Mouse (Mus musculus): ENCODE data around the gene Bcr. TPM values are rescaled to one million over a fixed set of nuclear protein-coding genes. Genes with fewer than 3 reads are reported as not detected.
A peak's percentile ranks its signal among the peaks of the same experiment; 100 is the strongest.
"Not testable (repeated sequence)": the region's sequence is repeated elsewhere in the genome, so short reads cannot be mapped to it uniquely, and the experiment has no call there.

Gene Bcr
- polyA plus RNA-seq, 1 experiment = 11.7 TPM

DNA sequence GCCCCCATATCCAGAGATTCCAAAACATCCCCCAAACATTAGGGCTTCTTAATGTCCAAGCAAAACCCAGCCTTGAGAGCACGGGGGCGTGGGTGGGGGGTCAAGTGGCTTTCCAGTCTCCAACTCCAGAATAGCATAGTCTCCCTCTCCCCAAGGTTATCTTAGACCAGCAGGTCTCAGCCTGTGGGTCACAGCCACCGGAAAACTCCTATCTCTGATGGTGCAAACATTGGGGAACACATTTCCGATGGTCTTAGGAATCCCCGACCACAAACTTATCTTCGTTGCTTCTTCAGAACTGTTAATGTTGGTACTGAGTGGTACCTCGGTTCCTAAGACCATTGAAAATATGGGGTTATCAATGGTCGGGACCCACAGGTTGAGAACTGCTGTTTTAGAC lies 31.6 kb upstream of the Bcr start:
- H3K36me3 ChIP-seq (ENCODE audit: control insufficient read depth, insufficient read depth, low read length) = no peaks in the 10 kb centered on the region
- H3K4me3 ChIP-seq (ENCODE audit: control insufficient read depth, low read depth, low read length) = no peak overlapping the region
- H3K27me3 ChIP-seq (ENCODE audit: control insufficient read depth, insufficient read depth, low read length) = no peaks in the 10 kb centered on the region
- no peak for TF ChIP-seq CTCF (IDR thresholded peaks at IDR 0.05; ENCODE audit: control insufficient read depth, insufficient read depth, insufficient replicate concordance, low read depth, low read length)
- TF ChIP-seq POLR2A (IDR thresholded peaks at IDR 0.05; ENCODE audit: control insufficient read depth, low read depth, low read length) = no peak
- H3K27ac ChIP-seq (ENCODE audit: control insufficient read depth, insufficient read depth, low read depth, low read length) = no peak overlapping the region
- H3K4me1 ChIP-seq (ENCODE audit: control insufficient read depth, insufficient read depth, low read length) = peaks cover 9% of the 10 kb centered on the region

DNA sequence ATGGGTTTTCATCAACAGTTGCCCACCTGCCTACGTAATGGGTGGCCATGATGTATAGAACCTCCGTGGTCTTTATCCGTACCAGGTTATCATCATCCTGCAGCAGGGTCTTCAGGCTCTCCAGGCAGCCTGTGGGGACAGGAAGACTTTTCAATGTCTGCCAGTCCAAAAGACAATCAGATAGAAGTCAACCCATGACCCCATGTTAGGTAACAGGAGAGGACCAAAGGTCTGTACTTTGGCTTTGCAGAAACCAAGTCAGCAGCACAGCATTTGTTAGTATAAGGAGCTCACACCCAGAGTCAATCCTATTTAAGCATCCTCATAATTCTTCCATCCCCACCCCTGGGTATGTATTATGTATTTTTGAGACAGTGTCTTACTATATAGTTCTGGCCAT lies 30.7 kb upstream of the Bcr start:
- Histone ChIP-seq H3K27me3 (ENCODE audit: control insufficient read depth, insufficient read depth, low read length) (no peaks in the 10 kb centered on the region), H3K4me3 (ENCODE audit: control insufficient read depth, low read depth, low read length) (no peak overlapping the region)
- TF ChIP-seq POLR2A (IDR thresholded peaks at IDR 0.05; ENCODE audit: control insufficient read depth, low read depth, low read length) = no peak
- no peak for TF ChIP-seq CTCF (IDR thresholded peaks at IDR 0.05; ENCODE audit: control insufficient read depth, insufficient read depth, insufficient replicate concordance, low read depth, low read length)

DNA sequence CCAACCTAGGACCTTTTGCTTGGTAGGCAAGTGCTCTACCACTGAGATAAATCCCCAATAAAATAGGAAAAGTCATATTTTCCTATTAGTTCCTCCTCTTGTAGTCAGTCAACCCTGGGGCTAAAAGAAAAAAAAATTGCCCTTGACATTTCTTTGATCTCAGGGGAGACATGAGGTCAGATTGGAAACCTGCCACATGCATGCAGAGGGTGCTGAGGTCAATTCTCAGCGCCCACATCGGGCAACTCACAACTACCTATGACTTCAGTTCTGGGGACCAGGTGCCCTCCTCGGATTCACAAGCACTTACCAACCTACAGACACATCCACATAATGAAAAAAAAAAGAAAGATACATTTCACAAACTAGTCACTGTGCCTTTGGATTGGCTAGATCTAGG lies 30.2 kb upstream of the Bcr start:
- TF ChIP-seq CTCF (IDR thresholded peaks at IDR 0.05; ENCODE audit: control insufficient read depth, insufficient read depth, insufficient replicate concordance, low read depth, low read length) = no peak
- H3K4me3 ChIP-seq (ENCODE audit: control insufficient read depth, low read depth, low read length) = no peak overlapping the region
- H3K4me1 ChIP-seq (ENCODE audit: control insufficient read depth, insufficient read depth, low read length) = peaks cover 9% of the 10 kb centered on the region
- no peak overlapping the region for H3K27ac ChIP-seq (ENCODE audit: control insufficient read depth, insufficient read depth, low read depth, low read length)
- H3K36me3 ChIP-seq (ENCODE audit: control insufficient read depth, insufficient read depth, low read length) = no peaks in the 10 kb centered on the region
- H3K27me3 ChIP-seq (ENCODE audit: control insufficient read depth, insufficient read depth, low read length) = no peaks in the 10 kb centered on the region

More for the DNA sequence above, 30.7 kb upstream of the Bcr start:
- Histone ChIP-seq H3K4me1 (ENCODE audit: control insufficient read depth, insufficient read depth, low read length) (peaks cover 9% of the 10 kb centered on the region), H3K36me3 (ENCODE audit: control insufficient read depth, insufficient read depth, low read length) (no peaks in the 10 kb centered on the region), H3K27ac (ENCODE audit: control insufficient read depth, insufficient read depth, low read depth, low read length) (no peak overlapping the region)

DNA sequence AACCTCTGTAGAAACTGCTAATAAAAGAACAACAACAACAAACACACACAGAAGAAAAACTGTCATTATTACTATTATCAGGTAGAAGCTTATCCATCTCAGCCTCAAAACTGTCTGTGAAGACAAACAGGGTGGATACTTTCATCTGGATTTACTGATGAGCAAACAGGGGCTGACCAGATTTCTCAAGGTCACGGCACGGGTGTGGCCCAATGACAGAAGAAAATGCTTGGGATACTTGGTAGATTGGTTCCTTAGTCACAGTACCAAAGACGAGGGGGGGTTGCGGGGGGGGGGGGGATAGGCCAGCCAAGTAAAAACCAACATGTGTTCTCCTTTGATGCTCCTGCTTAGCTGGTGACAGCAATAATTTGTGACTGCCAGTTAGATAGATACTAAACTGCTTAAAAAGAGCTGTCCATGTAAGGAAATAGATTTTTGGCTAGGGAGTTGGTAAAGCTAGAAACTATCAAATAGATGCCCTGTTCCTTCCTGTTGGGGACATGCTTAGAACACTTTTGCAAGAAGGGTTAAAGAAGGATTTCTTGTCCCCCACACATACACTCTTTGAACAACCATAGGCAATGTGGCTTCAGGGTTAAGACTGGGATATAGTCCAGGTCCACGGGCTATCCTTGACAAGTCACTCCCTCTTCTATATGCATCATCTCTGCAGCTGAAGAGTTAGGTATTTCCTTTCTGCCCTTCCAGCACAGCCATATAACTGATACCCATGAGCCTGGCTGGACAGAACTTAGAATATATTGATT lies 28.9 kb upstream of the Bcr start:
- peaks cover 9% of the 10 kb centered on the region for H3K4me1 ChIP-seq (ENCODE audit: control insufficient read depth, insufficient read depth, low read length)
- no peak overlapping the region for H3K27ac ChIP-seq (ENCODE audit: control insufficient read depth, insufficient read depth, low read depth, low read length)
- no peak for TF ChIP-seq CTCF (IDR thresholded peaks at IDR 0.05; ENCODE audit: control insufficient read depth, insufficient read depth, insufficient replicate concordance, low read depth, low read length)
- TF ChIP-seq POLR2A (IDR thresholded peaks at IDR 0.05; ENCODE audit: control insufficient read depth, low read depth, low read length) = no peak
- H3K4me3 ChIP-seq (ENCODE audit: control insufficient read depth, low read depth, low read length) = peak overlapping the region; percentile 10; the same call in 1 of the 2 replicates
- no peaks in the 10 kb centered on the region for H3K36me3 ChIP-seq (ENCODE audit: control insufficient read depth, insufficient read depth, low read length)
- H3K27me3 ChIP-seq (ENCODE audit: control insufficient read depth, insufficient read depth, low read length) = no peaks in the 10 kb centered on the region

DNA sequence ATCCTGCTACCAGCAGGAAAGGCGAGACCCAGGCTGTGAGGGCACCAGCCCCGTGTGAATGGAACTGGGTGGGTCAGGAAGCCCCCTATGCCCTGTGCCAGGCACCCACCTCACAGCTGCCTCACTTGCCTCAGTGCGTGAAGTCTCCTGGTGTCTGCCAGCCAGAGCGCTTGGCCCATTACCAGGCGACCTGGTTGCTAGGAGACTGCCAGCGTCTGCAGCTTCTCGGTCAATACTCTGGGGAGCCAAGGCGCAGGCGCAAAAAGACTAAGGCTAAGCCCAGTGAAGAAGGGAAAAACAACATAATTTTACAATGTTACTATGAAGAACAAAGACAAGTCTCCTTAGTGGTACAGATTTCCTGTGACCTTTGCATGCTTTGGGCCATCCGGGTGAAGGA lies 28.0 kb upstream of the Bcr start, which contains the start of gene Rsph14:
TSS of gene Rsph14 (minus strand) at position 192 of the 400 bp plus-strand sequence.
- Histone ChIP-seq H3K4me3 (ENCODE audit: control insufficient read depth, low read depth, low read length) (peak within 1 kb of the TSS; percentile 81), H3K4me1 (ENCODE audit: control insufficient read depth, insufficient read depth, low read length) (peaks cover 14% of the 10 kb centered on the region), H3K27ac (ENCODE audit: control insufficient read depth, insufficient read depth, low read depth, low read length) (no peak within 1 kb of the TSS), H3K36me3 (ENCODE audit: control insufficient read depth, insufficient read depth, low read length) (no peaks in the 10 kb centered on the region), H3K27me3 (ENCODE audit: control insufficient read depth, insufficient read depth, low read length) (no peaks in the 10 kb centered on the region)
- no peak for TF ChIP-seq CTCF (IDR thresholded peaks at IDR 0.05; ENCODE audit: control insufficient read depth, insufficient read depth, insufficient replicate concordance, low read depth, low read length)
- peak; percentile 61; the same call in 1 of the 2 replicates for TF ChIP-seq POLR2A (IDR thresholded peaks at IDR 0.05; ENCODE audit: control insufficient read depth, low read depth, low read length)

DNA sequence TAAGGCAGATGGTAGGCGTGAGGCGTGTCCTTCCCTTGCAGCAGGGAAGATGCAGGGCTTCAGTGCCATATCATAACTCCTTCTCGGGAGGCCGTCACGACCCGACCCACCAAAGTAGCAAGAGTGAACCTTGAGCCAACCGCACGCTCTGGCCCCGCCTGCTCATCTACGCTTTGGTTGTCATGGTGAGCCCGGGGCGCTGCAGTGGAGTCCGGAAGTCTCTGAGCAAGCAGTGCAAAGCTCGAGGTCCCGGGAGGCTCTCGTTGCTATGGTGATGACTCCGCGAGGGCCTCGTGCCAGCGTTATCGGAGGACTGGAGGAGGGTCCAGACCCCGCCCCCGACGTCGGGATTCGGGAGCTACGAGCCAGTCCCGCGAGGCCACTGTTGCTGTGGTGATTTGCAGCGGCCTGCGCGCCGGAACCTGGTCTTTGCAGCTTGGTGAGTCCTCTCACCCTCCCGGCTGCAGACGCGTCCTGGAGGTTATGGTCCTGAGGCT lies 23.5 kb upstream of the Bcr start, which contains the start of gene Rab36:
TSS of gene Rab36 (plus strand) at position 176 of the 497 bp plus-strand sequence.
- peaks cover 15% of the 10 kb centered on the region for H3K4me1 ChIP-seq (ENCODE audit: control insufficient read depth, insufficient read depth, low read length)
- no peaks in the 10 kb centered on the region for H3K27me3 ChIP-seq (ENCODE audit: control insufficient read depth, insufficient read depth, low read length)
- TF ChIP-seq CTCF (IDR thresholded peaks at IDR 0.05; ENCODE audit: control insufficient read depth, insufficient read depth, insufficient replicate concordance, low read depth, low read length) (no peak), POLR2A (IDR thresholded peaks at IDR 0.05; ENCODE audit: control insufficient read depth, low read depth, low read length) (peak; percentile 51)
- peaks cover 1% of the 10 kb centered on the region; the same call in 1 of the 2 replicates for H3K36me3 ChIP-seq (ENCODE audit: control insufficient read depth, insufficient read depth, low read length)
- peak within 1 kb of the TSS; percentile 79 for H3K27ac ChIP-seq (ENCODE audit: control insufficient read depth, insufficient read depth, low read depth, low read length)
- H3K4me3 ChIP-seq (ENCODE audit: control insufficient read depth, low read depth, low read length) = peak within 1 kb of the TSS; percentile 95

DNA sequence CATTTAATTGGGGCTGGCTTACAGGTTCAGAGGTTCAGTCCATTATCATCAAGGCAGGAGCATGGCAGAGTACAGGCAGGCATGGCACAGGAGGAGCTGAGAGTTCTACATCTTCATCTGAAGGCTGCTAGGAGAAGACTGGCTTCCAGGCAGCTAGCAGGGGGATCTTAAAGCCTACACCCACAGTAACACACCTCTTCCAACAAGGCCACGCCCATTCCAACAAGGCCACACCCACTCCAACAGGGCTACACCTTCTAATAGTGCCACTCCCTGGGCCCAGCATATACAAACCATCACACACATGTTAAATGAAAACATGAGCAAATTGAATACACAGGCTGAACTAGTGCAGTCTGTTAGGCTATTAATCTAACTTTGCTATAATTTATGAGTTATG lies 18.3 kb upstream of the Bcr start:
- H3K36me3 ChIP-seq (ENCODE audit: control insufficient read depth, insufficient read depth, low read length); H3K27ac ChIP-seq (ENCODE audit: control insufficient read depth, insufficient read depth, low read depth, low read length); H3K27me3 ChIP-seq (ENCODE audit: control insufficient read depth, insufficient read depth, low read length); H3K4me1 ChIP-seq (ENCODE audit: control insufficient read depth, insufficient read depth, low read length); H3K4me3 ChIP-seq (ENCODE audit: control insufficient read depth, low read depth, low read length): not testable (repeated sequence)

All from testis, adult 2 months (tissue).